Mouse (Mus musculus) lung, postnatal 10 days (tissue): ENCODE data around the gene Mpp3.

Experiments used
- DNase-seq: peaks from one replicate; pipeline ENCODE4 v3.0.0; 2021

Mpp3 gene

GRCm38 (mm10) chr11:102028087-102028816, at the start of gene Mpp3:
Mpp3 (minus strand) TSS chr11:102028461.
- DNase-seq: no peak

GRCm38 (mm10) chr11:102073722-102074121, 45.5 kb upstream of the Mpp3 start:
- no peak for DNase-seq

GRCm38 (mm10) chr11:102072729-102073128, 44.5 kb upstream of the Mpp3 start:
- no peak for DNase-seq

- DNase-seq: no peak
Observed at GRCm38 (mm10) chr11:102070426-102070825, 42.2 kb upstream of the Mpp3 start.

- no peak for DNase-seq
Observed at GRCm38 (mm10) chr11:102069633-102070032, 41.4 kb upstream of the Mpp3 start.

- DNase-seq: no peak
Observed at GRCm38 (mm10) chr11:102068969-102069368, 40.7 kb upstream of the Mpp3 start.

GRCm38 (mm10) chr11:102063076-102063475, 34.8 kb upstream of the Mpp3 start:
- DNase-seq: no peak

- no peak for DNase-seq
Observed at GRCm38 (mm10) chr11:102061941-102062473, 33.7 kb upstream of the Mpp3 start.

GRCm38 (mm10) chr11:102061236-102061940, 33.1 kb upstream of the Mpp3 start:
- peak; percentile 85 for DNase-seq

GRCm38 (mm10) chr11:102053847-102054246, 25.6 kb upstream of the Mpp3 start:
- peak; percentile 61 for DNase-seq

GRCm38 (mm10) chr11:102053183-102053582, 24.9 kb upstream of the Mpp3 start:
- peak; percentile 57 for DNase-seq

GRCm38 (mm10) chr11:102052697-102053096, 24.4 kb upstream of the Mpp3 start:
- DNase-seq: no peak

GRCm38 (mm10) chr11:102051954-102052353, 23.7 kb upstream of the Mpp3 start:
- DNase-seq: peak; percentile 70

GRCm38 (mm10) chr11:102051541-102051940, 23.3 kb upstream of the Mpp3 start:
- DNase-seq: peak; percentile 85

GRCm38 (mm10) chr11:102049875-102050482, 21.7 kb upstream of the Mpp3 start:
- DNase-seq: no peak

- DNase-seq: no peak
Observed at GRCm38 (mm10) chr11:102046607-102047006, 18.3 kb upstream of the Mpp3 start.

GRCm38 (mm10) chr11:102044691-102045212, 16.5 kb upstream of the Mpp3 start:
- no peak for DNase-seq

GRCm38 (mm10) chr11:102043381-102043780, 15.1 kb upstream of the Mpp3 start:
- DNase-seq: no peak

GRCm38 (mm10) chr11:102042971-102043370, 14.7 kb upstream of the Mpp3 start:
- DNase-seq: no peak

GRCm38 (mm10) chr11:102041350-102041949, 13.2 kb upstream of the Mpp3 start, which contains the start of gene Cd300lg:
Cd300lg (plus strand) TSS chr11:102041509.
- no peak for DNase-seq

- no peak for DNase-seq
Observed at GRCm38 (mm10) chr11:102040646-102041045, 12.4 kb upstream of the Mpp3 start.

- DNase-seq: peak; percentile 95
Observed at GRCm38 (mm10) chr11:102040138-102040524, 11.9 kb upstream of the Mpp3 start.
